Mouse (Mus musculus) heart, embryonic 14.5 days (tissue): ENCODE measurements around the gene Rimkla. TPM values are rescaled to one million over a fixed set of nuclear protein-coding genes. Genes with fewer than 3 reads are reported as not detected.

Experiments
- ATAC-seq: fragments of 200-750 bp; cut with Nextera tagmentation; 2 replicates; pipeline ENCODE4 v1.8.0; 2017; ENCODE audit warnings: low read depth, moderate TSS enrichment; ENCODE audit not compliant: insufficient number of reproducible peaks, insufficient read depth, low FRiP score
- H3K27ac ChIP-seq, 2 experiments: fragments of 200-500 bp in 1 of 2; fragments of 300-500 bp in 1 of 2; sonication (generic) in 1 of 2; replicated peaks in 1 of 2; 2 replicates each; pipeline ENCODE4 v1.5.1; 2012 to 2014; ENCODE audit warnings: low read depth in 2 of 2, low read length in 2 of 2, control low read depth in 1 of 2, mild to moderate bottlenecking in 1 of 2, mixed read lengths in 1 of 2; ENCODE audit not compliant: control insufficient read depth in 1 of 2, insufficient read depth in 1 of 2
- H3K27me3 ChIP-seq: fragments of 300-500 bp; sonication (generic); 2 replicates; pipeline ENCODE4 v1.6.1; 2014; ENCODE audit warnings: mild to moderate bottlenecking, low read length, control low read depth; ENCODE audit not compliant: control insufficient read depth, insufficient read depth
- H3K36me3 ChIP-seq: fragments of 300-500 bp; sonication (generic); 2 replicates; pipeline ENCODE4 v1.6.1; 2014; ENCODE audit warnings: mild to moderate bottlenecking, control low read depth, low read length, mixed read lengths; ENCODE audit not compliant: control insufficient read depth, insufficient read depth
- H3K4me1 ChIP-seq, 2 experiments: fragments of 200-500 bp in 1 of 2; fragments of 300-500 bp in 1 of 2; sonication (generic) in 1 of 2; 2 replicates each; pipeline ENCODE4 v1.6.1; 2012 to 2014; ENCODE audit warnings: low read length in 2 of 2, control low read depth in 1 of 2, mixed read lengths in 1 of 2; ENCODE audit not compliant: control insufficient read depth in 2 of 2, insufficient read depth in 2 of 2
- H3K4me2 ChIP-seq: fragments of 300-500 bp; sonication (generic); 2 replicates; pipeline ENCODE4 v1.6.1; 2014; ENCODE audit warnings: mild to moderate bottlenecking, low read length
- H3K4me3 ChIP-seq, 2 experiments: fragments of 200-500 bp in 1 of 2; fragments of 300-500 bp in 1 of 2; sonication (generic) in 1 of 2; 2 replicates each; pipeline ENCODE4 v1.5.1; 2012 to 2014; ENCODE audit warnings: low read length in 2 of 2, mild to moderate bottlenecking in 2 of 2, control low read depth in 1 of 2, low read depth in 1 of 2, moderate library complexity in 1 of 2; ENCODE audit not compliant: control insufficient read depth in 1 of 2, insufficient read depth in 1 of 2
- H3K9ac ChIP-seq: fragments of 300-500 bp; sonication (generic); 2 replicates; pipeline ENCODE4 v1.6.1; 2014; ENCODE audit warnings: mild to moderate bottlenecking, low read length
- H3K9me3 ChIP-seq: fragments of 300-500 bp; sonication (generic); 2 replicates; pipeline ENCODE4 v1.6.1; 2016; ENCODE audit warnings: low read length, control low read depth; ENCODE audit not compliant: control insufficient read depth
- WGBS: fragments of 180-500 bp; shearing (Covaris S2); extraction: QIAGEN DNeasy Blood & Tissue Kit; methylation state at CpG from one replicate; pipeline ENCODE4 v1.1.7; 2014; 5-methylcytosine and 5-hydroxymethylcytosine counted together
- polyA plus RNA-seq: library from polyadenylated mRNA; unstranded; fragments of >200 nt; fragmentation: Nextera tagmentation; extraction: Ambion mirVana; gene quantifications from 2 replicates; pipeline ENCODE4 v1.2.1, GENCODE M21; 2014

Gene Rimkla
- polyA plus RNA-seq, 1 experiment from 2014 or later, result 5.7 TPM

- H3K27ac ChIP-seq, result no peak overlapping the region
- 86% methylated on average over 16 of the region's 16 CpGs for WGBS
Measured at GRCm38 (mm10) chr4:119467720-119468380, 24.6 kb downstream of the Rimkla start.

GRCm38 (mm10) chr4:119465841-119466240 lies 26.6 kb downstream of the Rimkla start:
- ATAC-seq, result no peak
- H3K27me3 ChIP-seq, result no peaks in the 10 kb centered on the region
- H3K4me2 ChIP-seq, result no peak overlapping the region
- H3K4me1 ChIP-seq, result peaks cover 22 to 29% of the 10 kb centered on the region in 2 experiments
- no peak overlapping the region for H3K27ac ChIP-seq
- no peaks in the 10 kb centered on the region for H3K9me3 ChIP-seq
- no peak overlapping the region for H3K4me3 ChIP-seq
- H3K9ac ChIP-seq, result no peak overlapping the region
- no peaks in the 10 kb centered on the region for H3K36me3 ChIP-seq
- WGBS, result 85% methylated on average over 5 of the region's 5 CpGs

More at GRCm38 (mm10) chr4:119467720-119468380, 24.6 kb downstream of the Rimkla start:
- no peak overlapping the region for H3K4me3 ChIP-seq
- H3K4me2 ChIP-seq, result no peak overlapping the region
- no peak overlapping the region for H3K9ac ChIP-seq
- no peaks in the 10 kb centered on the region for H3K27me3 ChIP-seq
- ATAC-seq, result no peak
- no peaks in the 10 kb centered on the region for H3K36me3 ChIP-seq
- no peaks in the 10 kb centered on the region for H3K9me3 ChIP-seq
- peaks cover 11 to 13% of the 10 kb centered on the region in 2 experiments for H3K4me1 ChIP-seq

GRCm38 (mm10) chr4:119463756-119464419 lies 28.5 kb downstream of the Rimkla start:
- Histone ChIP-seq H3K9me3 (no peaks in the 10 kb centered on the region), H3K4me1 (peaks cover 26 to 30% of the 10 kb centered on the region in 2 experiments), H3K9ac (no peak overlapping the region), H3K36me3 (no peaks in the 10 kb centered on the region), H3K4me2 (peak overlapping the region; percentile 47), H3K27ac (peak overlapping the region; percentile 68 to 80; a peak in 3 of 4 replicates), H3K4me3 (no peak overlapping the region), H3K27me3 (no peaks in the 10 kb centered on the region)
- 63% methylated on average over 13 of the region's 13 CpGs for WGBS
- ATAC-seq, result no peak

GRCm38 (mm10) chr4:119462858-119463755 lies 29.3 kb downstream of the Rimkla start:
- Histone ChIP-seq H3K27me3 (no peaks in the 10 kb centered on the region), H3K9me3 (no peaks in the 10 kb centered on the region), H3K4me3 (no peak overlapping the region), H3K27ac (peak overlapping the region; percentile 68 to 80), H3K36me3 (no peaks in the 10 kb centered on the region), H3K9ac (0 out of 2 replicates have a peak overlapping the region, but pooled peaks have one; percentile 28), H3K4me1 (peaks cover 26 to 30% of the 10 kb centered on the region in 2 experiments), H3K4me2 (peak overlapping the region; percentile 47)
- peak; percentile 65 for ATAC-seq
- 19% methylated on average over 11 of the region's 11 CpGs for WGBS

DNA sequence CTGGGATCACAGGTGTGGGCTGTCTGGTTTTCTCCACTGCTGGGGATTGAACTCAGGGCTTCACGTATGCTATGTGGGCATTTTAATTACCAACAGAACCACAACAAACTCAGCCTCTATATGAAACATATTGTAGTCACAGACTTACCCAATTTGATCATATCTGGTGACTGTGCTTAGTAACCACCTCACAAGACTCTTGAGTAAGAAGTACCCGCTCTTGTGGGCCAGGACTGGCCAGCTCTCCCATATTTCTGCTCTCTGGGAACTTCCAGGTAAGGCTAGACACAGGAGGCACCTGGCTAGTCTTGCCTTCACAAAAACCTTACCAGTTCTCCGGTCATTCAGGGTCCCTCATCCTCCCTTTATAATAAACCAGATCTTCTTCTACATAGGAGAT lies 30.0 kb downstream of the Rimkla start:
- WGBS, result 84% methylated on average over 3 of the region's 3 CpGs
- 0 out of 2 replicates have a peak, but pooled peaks have one; percentile 1 for ATAC-seq
- H3K9me3 ChIP-seq, result no peaks in the 10 kb centered on the region
- H3K27me3 ChIP-seq, result no peaks in the 10 kb centered on the region
- H3K4me2 ChIP-seq, result peak overlapping the region; percentile 47
- H3K9ac ChIP-seq, result 0 out of 2 replicates have a peak overlapping the region, but pooled peaks have one; percentile 28
- H3K4me3 ChIP-seq, result no peak overlapping the region
- H3K36me3 ChIP-seq, result no peaks in the 10 kb centered on the region
- H3K4me1 ChIP-seq, result peaks cover 26 to 30% of the 10 kb centered on the region in 2 experiments
- peak overlapping the region; percentile 32 to 80; a peak in 2 of 4 replicates for H3K27ac ChIP-seq

- no peak overlapping the region for H3K9ac ChIP-seq
- no peak overlapping the region for H3K4me2 ChIP-seq
- peak; percentile 56 for ATAC-seq
- no peaks in the 10 kb centered on the region for H3K27me3 ChIP-seq
- no peaks in the 10 kb centered on the region for H3K9me3 ChIP-seq
- no peaks in the 10 kb centered on the region for H3K36me3 ChIP-seq
- WGBS, result 22% methylated on average over 8 of the region's 8 CpGs
- peaks cover 26 to 34% of the 10 kb centered on the region in 2 experiments for H3K4me1 ChIP-seq
- peak overlapping the region; percentile 2 to 66; a peak in 3 of 4 replicates for H3K27ac ChIP-seq
- no peak overlapping the region for H3K4me3 ChIP-seq
Measured at GRCm38 (mm10) chr4:119460728-119461141, 31.7 kb downstream of the Rimkla start.

GRCm38 (mm10) chr4:119460296-119460695 lies 32.1 kb downstream of the Rimkla start:
- no peaks in the 10 kb centered on the region for H3K36me3 ChIP-seq
- H3K27me3 ChIP-seq, result no peaks in the 10 kb centered on the region
- no peak for ATAC-seq
- no peak overlapping the region for H3K4me3 ChIP-seq
- peaks cover 3% of the 10 kb centered on the region; the same call in 1 of the 2 replicates for H3K9me3 ChIP-seq
- peaks cover 26 to 34% of the 10 kb centered on the region in 2 experiments for H3K4me1 ChIP-seq
- no peak overlapping the region for H3K9ac ChIP-seq
- H3K4me2 ChIP-seq, result no peak overlapping the region
- H3K27ac ChIP-seq, result peak overlapping the region; percentile 2 to 66; a peak in 3 of 4 replicates
- WGBS, result 35% methylated on average over 5 of the region's 5 CpGs
